In the genomic region with DNA sequence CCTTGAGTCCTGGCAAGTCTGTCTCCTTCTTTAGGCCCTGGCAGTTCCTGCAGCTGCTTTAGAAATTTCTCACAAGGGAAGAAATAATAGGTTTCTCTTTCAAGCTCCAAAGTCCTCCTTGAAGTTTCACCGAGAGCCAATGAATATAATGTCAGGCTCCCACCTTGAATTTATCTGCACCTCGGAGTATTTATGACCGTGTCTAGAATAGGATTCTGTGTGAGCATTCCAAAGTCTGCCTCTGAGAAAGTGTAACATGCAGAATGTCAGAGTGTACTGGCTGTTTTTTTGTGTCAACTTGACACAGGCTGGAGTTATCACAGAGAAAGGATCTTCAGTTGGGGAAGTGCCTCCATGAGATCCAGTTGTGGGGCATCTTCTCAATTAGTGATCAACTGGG, we compare ENCODE assay signal across 27 mouse cellular contexts. TPM values are rescaled to one million over a fixed set of nuclear protein-coding genes. Genes with fewer than 3 reads are reported as not detected.
"Had no signal": no experiment of that assay in that cellular context is flagged by ENCODE, and none has a peak within 500 bp of the region (broad histone marks: within the 10 kb centered on the region; RNA-seq: fewer than 3 reads in every experiment).

Gene Ms4a18, minus strand, starts transcription at position 141 of the 400 bp plus-strand sequence.

- H3K4me3 ChIP-seq: kidney, embryonic 15.5 days; layer of hippocampus, adult 2 months; limb, embryonic 10.5 days; limb, embryonic 13.5 days; liver, embryonic 12.5 days; liver, embryonic 15.5 days; lung, embryonic 15.5 days; megakaryocyte, embryonic 14.5 days; midbrain, embryonic 10.5 days; midbrain, embryonic 13.5 days had no signal

- H3K4me1 ChIP-seq: kidney, embryonic 15.5 days; limb, embryonic 10.5 days; limb, embryonic 13.5 days; liver, embryonic 12.5 days; liver, embryonic 15.5 days; lung, embryonic 15.5 days; megakaryocyte, embryonic 14.5 days; midbrain, embryonic 10.5 days; midbrain, embryonic 13.5 days had no signal

- H3K36me3 ChIP-seq: kidney, embryonic 15.5 days; limb, embryonic 10.5 days; limb, embryonic 13.5 days; liver, embryonic 12.5 days; liver, embryonic 15.5 days; lung, embryonic 15.5 days; midbrain, embryonic 10.5 days; midbrain, embryonic 13.5 days had no signal

- ATAC-seq: liver, embryonic 12.5 days; midbrain, embryonic 13.5 days; midbrain, embryonic 16.5 days had no signal

- H3K27me3 ChIP-seq: kidney, embryonic 15.5 days; limb, embryonic 13.5 days; liver, embryonic 12.5 days; liver, embryonic 15.5 days; lung, embryonic 15.5 days; megakaryocyte, embryonic 14.5 days; midbrain, embryonic 13.5 days had no signal

- H3K9me3 ChIP-seq: kidney, embryonic 15.5 days; limb, embryonic 10.5 days; limb, embryonic 13.5 days; liver, embryonic 12.5 days; liver, embryonic 15.5 days; lung, embryonic 15.5 days; megakaryocyte, embryonic 14.5 days; midbrain, embryonic 10.5 days; midbrain, embryonic 13.5 days had no signal

- H3K27ac ChIP-seq: kidney, embryonic 15.5 days; layer of hippocampus, adult 2 months; limb, embryonic 10.5 days; limb, embryonic 13.5 days; liver, embryonic 12.5 days; liver, embryonic 15.5 days; lung, embryonic 15.5 days; midbrain, embryonic 10.5 days; midbrain, embryonic 13.5 days had no signal

- H3K4me2 ChIP-seq: kidney, embryonic 15.5 days; limb, embryonic 13.5 days; liver, embryonic 12.5 days; liver, embryonic 15.5 days; lung, embryonic 15.5 days; midbrain, embryonic 13.5 days had no signal

- DNase-seq: kidney, adult 11 months; kidney, adult 8-10 months; kidney, postnatal 10 days; kidney, postnatal 36 days; layer of hippocampus, adult 9-11 months; liver; lung, adult 18-20 months; lung, postnatal 10 days; lung, postnatal 36 days; right cerebral cortex, postnatal 14 days; right cerebral cortex, postnatal 4 days; spleen, adult 18-20 months; thymus, postnatal 25 days had no signal

- H3K9ac ChIP-seq: kidney, embryonic 15.5 days; limb, embryonic 13.5 days; liver, embryonic 12.5 days; liver, embryonic 15.5 days; lung, embryonic 15.5 days; midbrain, embryonic 13.5 days had no signal

RNA-seq across cellular contexts. Expression of gene Ms4a18, which starts in this region (rescaled TPM):
- polyA plus RNA-seq: kidney, embryonic 15.5 days; limb, embryonic 10.5 days; limb, embryonic 13.5 days; liver, embryonic 12.5 days; lung, embryonic 15.5 days; midbrain, embryonic 10.5 days; midbrain, embryonic 13.5 days; midbrain, embryonic 16.5 days; neural tube, embryonic 11.5 days; neural tube, embryonic 14.5 days; thymus, postnatal 0 days had no signal
